Mouse (Mus musculus) olfactory bulb, adult 2 months (tissue): ENCODE data around the gene Vipas39. TPM values are rescaled to one million over a fixed set of nuclear protein-coding genes. Genes with fewer than 3 reads are reported as not detected.
"Not testable (repeated sequence)": the region's sequence is repeated elsewhere in the genome, so short reads cannot be mapped to it uniquely, and the experiment has no call there.

Experiments
- H3K27ac ChIP-seq: fragments of 200-500 bp; 2 replicates; pipeline ENCODE4 v1.5.1; 2012; ENCODE audit warnings: low read depth, low read length; ENCODE audit not compliant: insufficient read depth
- H3K4me1 ChIP-seq: fragments of 200-500 bp; 2 replicates; pipeline ENCODE4 v1.6.1; 2012; ENCODE audit warnings: low read length; ENCODE audit not compliant: control insufficient read depth, insufficient read depth
- H3K4me3 ChIP-seq: fragments of 200-500 bp; 2 replicates; pipeline ENCODE4 v1.5.1; 2012; ENCODE audit warnings: mild to moderate bottlenecking, low read depth, low read length, moderate library complexity; ENCODE audit not compliant: insufficient read depth
- CTCF ChIP-seq: fragments of 200-500 bp; IDR thresholded peaks from 2 replicates; pipeline ENCODE4 v1.5.1; 2012; ENCODE audit warnings: low read depth, mild to moderate bottlenecking, low read length, moderate library complexity; ENCODE audit not compliant: insufficient read depth
- POLR2A ChIP-seq: fragments of 200-500 bp; IDR thresholded peaks from 2 replicates; pipeline ENCODE4 v1.6.1; 2012; ENCODE audit warnings: mild to moderate bottlenecking, low read depth, low read length, moderate library complexity; ENCODE audit not compliant: insufficient read depth
- WGBS: fragments of 180-500 bp; shearing (Covaris S2); methylation state at CpG from one replicate; pipeline ENCODE4 v1.1.7; 2018; 5-methylcytosine and 5-hydroxymethylcytosine counted together
- polyA plus RNA-seq: library from polyadenylated mRNA; stranded (reverse); fragments of >200 nt; gene quantifications from 2 replicates; pipeline ENCODE4 v1.2.4, GENCODE M21; 2012; ENCODE audit warnings: low replicate concordance; ENCODE audit not compliant: missing spikeins, insufficient read depth, insufficient read length

Gene Vipas39
- polyA plus RNA-seq, 1 experiment: not detected

- Histone ChIP-seq H3K4me3 (no peak overlapping the region), H3K27ac (no peak overlapping the region), H3K4me1 (peaks cover under 1% of the 10 kb centered on the region)
- WGBS: 76% methylated on average over 6 of the region's 6 CpGs
- TF ChIP-seq POLR2A: no peak
- no peak for TF ChIP-seq CTCF
Measured at GRCm38 (mm10) chr12:87293934-87294333, 27.9 kb upstream of the Vipas39 start.

DNA sequence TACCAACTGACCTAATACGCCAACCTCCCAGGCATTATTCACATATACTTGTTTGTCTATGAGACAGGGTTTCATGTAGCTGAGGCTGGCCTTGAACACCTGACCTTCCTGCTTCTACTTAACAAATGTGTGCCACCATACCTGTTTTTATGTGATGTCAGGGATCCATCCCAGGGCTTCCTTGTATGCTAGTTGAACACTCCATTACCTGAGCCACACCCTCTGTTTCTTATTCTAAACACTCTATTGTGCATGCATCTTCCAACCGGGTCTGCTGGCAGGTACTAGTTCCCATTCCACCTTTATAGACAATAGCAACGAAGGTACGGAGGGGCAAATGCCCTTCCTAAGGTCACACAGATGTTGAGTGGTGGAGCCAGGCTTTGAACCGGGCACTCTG lies 23.0 kb upstream of the Vipas39 start:
- TF ChIP-seq CTCF (no peak), POLR2A (no peak)
- Histone ChIP-seq H3K4me1 (no peaks in the 10 kb centered on the region), H3K27ac (no peak overlapping the region), H3K4me3 (no peak overlapping the region)
- 94% methylated on average over 5 of the region's 5 CpGs for WGBS

DNA sequence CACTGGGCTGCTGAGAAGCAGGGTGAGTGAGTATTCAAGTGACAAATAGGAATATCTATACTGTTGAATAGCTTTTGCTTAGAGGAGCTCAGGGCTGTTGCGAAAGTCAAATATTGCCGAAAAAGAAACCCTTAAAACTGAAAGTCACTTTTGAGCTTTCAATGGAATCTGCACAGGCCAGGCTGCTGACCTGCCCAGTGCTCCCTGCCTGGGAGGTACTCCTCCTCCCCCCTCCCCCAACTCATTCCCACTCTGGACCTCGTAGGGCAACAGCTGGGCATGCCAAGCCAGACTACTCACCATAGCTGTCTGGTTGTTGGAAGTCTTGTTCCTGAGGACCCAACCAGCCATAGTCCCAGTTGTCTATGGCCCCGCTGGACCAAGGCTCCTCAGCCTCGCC lies 18.7 kb upstream of the Vipas39 start:
- H3K4me1 ChIP-seq: no peaks in the 10 kb centered on the region
- 87% methylated on average over 5 of the region's 5 CpGs for WGBS
- H3K27ac ChIP-seq: no peak overlapping the region
- TF ChIP-seq POLR2A (no peak), CTCF (no peak)
- H3K4me3 ChIP-seq: no peak overlapping the region

- WGBS: 77% methylated on average over 4 of the region's 4 CpGs
- no peak overlapping the region for H3K27ac ChIP-seq
- TF ChIP-seq CTCF (no peak), POLR2A (no peak)
- H3K4me1 ChIP-seq: no peaks in the 10 kb centered on the region
- no peak overlapping the region for H3K4me3 ChIP-seq
Measured at GRCm38 (mm10) chr12:87284268-87284667, 18.2 kb upstream of the Vipas39 start.

DNA sequence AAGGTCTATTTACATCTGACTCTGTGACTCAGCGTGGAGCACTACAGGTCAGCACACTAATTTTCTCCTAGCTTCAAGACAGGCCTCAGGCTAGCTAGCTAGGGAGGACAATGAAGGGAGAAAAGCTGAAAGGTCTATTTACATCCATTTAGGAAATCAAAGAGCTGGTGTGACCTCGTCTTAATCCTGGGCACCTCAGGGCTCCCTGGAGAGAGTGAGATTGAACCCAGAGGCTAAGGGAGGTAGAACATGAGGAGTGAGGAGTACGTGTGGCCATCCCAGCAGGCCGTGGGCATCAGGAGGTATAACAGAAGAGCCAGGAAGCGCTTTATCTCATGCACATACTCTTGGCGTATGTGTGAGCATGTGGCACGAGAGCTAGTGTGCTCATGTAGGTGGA lies 17.6 kb upstream of the Vipas39 start:
- H3K4me1 ChIP-seq: no peaks in the 10 kb centered on the region
- H3K4me3 ChIP-seq: no peak overlapping the region
- no peak overlapping the region for H3K27ac ChIP-seq
- 78% methylated on average over 7 of the region's 7 CpGs for WGBS
- TF ChIP-seq POLR2A (no peak), CTCF (no peak)

DNA sequence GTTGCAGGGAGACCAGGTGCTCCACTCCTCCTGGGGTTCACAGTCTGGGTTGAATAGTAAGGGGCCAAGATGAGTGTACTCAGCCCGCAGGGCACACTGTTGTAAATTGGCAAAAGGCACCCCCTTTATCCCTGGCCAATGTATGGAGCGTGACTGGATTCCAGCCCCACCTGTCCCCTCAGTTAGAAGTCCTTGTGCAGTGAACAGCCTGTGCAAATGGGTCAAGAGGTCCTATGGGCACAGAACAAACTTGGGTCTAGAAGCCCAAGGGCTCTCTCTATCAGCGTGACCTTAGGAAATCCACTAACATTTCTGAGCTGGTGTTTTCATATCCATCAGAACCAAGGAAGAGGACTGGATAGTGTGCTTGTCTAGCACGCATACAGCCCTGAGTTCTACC lies 16.7 kb upstream of the Vipas39 start:
- Histone ChIP-seq H3K4me3 (no peak overlapping the region), H3K4me1 (no peaks in the 10 kb centered on the region), H3K27ac (no peak overlapping the region)
- WGBS: 97% methylated on average over 4 of the region's 4 CpGs
- no peak for TF ChIP-seq POLR2A
- TF ChIP-seq CTCF: no peak

GRCm38 (mm10) chr12:87281766-87282165 lies 15.7 kb upstream of the Vipas39 start:
- Histone ChIP-seq H3K27ac (no peak overlapping the region), H3K4me1 (no peaks in the 10 kb centered on the region), H3K4me3 (no peak overlapping the region)
- 100% methylated on average over 1 of the region's 1 CpGs for WGBS
- TF ChIP-seq CTCF (no peak), POLR2A (no peak)

DNA sequence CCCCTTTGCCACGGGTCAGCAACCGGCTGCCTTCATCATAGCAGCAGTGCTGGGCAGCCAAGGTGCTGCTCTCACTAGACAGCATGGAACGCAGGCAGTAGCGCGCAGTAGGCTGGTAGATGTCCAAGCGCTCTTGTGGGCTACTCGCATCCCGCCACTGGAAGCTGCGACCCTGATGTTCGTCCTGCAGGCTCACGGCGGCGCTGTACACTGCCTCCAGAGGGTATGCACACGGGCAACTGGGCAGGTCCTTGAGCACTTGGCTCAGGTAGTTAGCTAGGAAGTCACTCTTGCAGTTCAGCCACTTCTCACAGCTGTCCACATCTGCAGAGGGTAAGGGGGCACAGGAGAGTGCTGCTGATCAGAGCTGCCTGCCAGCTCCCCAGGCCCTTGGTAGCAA lies 13.8 kb upstream of the Vipas39 start:
- no peak for TF ChIP-seq CTCF
- TF ChIP-seq POLR2A: no peak
- WGBS: 53% methylated on average over 14 of the region's 14 CpGs
- H3K4me1 ChIP-seq: no peaks in the 10 kb centered on the region
- H3K4me3 ChIP-seq: no peak overlapping the region
- no peak overlapping the region for H3K27ac ChIP-seq

DNA sequence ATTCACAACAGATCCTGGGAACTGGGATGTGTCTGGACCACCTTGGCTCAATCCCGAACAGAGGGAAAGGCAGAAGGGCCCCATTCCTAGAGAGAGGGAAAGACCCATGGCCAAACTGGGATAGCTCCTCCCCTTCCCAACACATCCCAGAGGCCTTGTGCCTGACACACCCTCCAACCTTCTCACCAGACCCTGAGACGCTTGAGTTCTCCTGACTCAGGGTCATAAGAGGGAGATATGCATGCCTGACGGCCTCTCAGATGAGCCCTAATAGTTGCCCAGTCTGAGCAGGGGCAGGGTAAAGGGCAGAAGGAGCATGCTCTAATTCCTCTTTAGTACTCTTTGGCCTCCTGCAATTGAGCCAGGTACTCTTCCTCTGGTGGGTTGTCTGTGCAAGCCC lies 13.3 kb upstream of the Vipas39 start:
- Histone ChIP-seq H3K27ac (no peak overlapping the region), H3K4me3 (no peak overlapping the region), H3K4me1 (no peaks in the 10 kb centered on the region)
- 73% methylated on average over 3 of the region's 3 CpGs for WGBS
- TF ChIP-seq POLR2A: no peak
- no peak for TF ChIP-seq CTCF

- Histone ChIP-seq H3K27ac (no peak overlapping the region), H3K4me3 (no peak overlapping the region), H3K4me1 (no peaks in the 10 kb centered on the region)
- TF ChIP-seq CTCF (no peak), POLR2A (no peak)
- WGBS: 37% methylated on average over 6 of the region's 6 CpGs
Measured at GRCm38 (mm10) chr12:87278118-87278730, 12.2 kb upstream of the Vipas39 start.

GRCm38 (mm10) chr12:87277251-87277650 lies 11.2 kb upstream of the Vipas39 start:
- H3K4me1 ChIP-seq, H3K27ac ChIP-seq, H3K4me3 ChIP-seq: not testable (repeated sequence)
- WGBS: 92% methylated on average over 4 of the region's 4 CpGs
